Mouse (Mus musculus) v-Abl transformed pro-B cells (cell line): ENCODE measurements around the gene Sez6l.

Source experiments
- in situ Hi-C, 2 experiments: fragments of 400-800 bp; cut with MboI; formaldehyde crosslinking; loops; one replicate each; pipeline ENCODE4 v1.15.1; 2025; ENCODE audit not compliant: unreplicated experiment in 2 of 2

Gene Sez6l

DNA sequence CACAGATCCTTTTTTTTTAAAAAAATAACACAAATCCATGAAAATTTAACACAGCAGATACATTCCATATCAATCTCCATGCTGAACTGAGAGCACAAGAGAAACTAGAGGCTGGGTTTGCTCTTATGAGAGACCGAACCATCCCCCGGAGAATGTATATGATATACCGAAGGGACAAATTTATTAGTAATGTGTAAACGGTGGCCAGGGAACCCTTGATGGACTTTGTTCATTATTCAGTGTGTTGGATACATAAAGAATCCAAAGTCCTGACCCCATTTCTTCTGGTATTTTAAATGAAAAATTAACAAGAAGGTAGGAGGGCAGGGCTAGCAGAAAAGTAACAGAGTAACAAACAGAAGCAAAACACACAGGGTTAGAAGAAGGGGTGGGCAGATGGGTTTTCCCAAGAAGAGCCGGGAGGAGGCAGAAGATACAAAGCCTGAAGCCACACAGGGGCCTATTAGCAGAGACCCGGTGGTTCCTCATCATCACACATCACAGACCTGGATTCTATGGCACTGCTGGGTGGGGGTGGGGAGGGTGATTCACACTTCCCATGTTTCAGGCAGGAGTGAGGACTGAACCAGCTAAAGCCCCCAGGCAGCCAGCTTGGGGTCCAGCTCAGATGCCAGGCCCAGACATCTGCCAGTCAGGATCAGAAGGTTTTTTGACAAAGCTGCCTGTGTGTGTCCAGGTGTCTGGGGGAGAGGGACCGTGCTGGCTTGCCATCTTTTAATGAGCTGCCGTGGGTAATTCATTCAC is 76.9 kb downstream of the Sez6l start:
- in situ Hi-C loops = no loop called here

DNA sequence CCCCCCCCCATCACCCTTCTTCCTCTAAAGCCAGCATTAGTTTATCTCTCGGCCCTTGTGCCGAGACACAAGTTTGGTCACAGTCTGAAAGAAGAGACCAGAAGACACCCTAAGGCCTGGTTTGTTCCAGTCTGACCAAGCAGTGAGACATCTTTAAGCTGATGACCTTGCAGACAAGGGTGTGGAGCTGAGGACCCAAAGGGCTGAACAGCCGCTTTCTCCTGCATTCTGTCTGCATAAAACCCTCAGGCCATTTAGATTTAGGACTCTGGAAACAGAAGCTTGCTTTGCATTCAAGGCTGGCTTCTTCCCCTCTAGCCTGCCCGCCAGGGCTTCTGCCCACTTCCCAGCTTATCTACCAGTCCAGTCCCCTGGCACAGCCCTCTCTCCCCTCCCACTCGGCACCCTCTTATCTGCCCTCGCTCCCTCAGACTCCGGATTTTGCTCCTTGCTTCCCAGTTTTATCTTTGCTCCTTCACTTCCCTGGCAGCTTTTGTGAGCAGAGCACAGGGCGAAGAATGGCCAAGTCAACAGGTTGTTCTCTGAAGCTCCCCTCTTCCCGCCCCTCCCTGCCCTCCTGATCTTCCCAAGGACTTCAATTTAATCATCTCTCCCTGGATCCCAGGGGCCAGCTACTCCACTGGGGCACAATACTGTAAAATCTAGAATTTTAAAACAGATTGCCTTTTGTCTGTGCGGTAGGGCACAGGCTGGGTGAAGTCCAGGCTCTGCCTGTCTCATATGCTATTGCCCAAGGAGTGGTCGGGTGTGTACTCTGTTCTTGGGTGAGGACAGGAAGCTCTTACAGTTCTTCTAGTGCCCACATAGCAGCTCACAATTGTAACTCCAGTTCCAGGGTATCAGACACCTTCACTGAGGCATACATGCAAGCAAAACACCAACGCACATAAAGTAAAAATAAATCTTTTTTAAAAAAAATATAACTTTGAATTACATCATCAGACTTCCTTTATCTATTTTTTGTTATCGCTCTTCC is 77.8 kb downstream of the Sez6l start:
- in situ Hi-C loops = no loop called here

DNA sequence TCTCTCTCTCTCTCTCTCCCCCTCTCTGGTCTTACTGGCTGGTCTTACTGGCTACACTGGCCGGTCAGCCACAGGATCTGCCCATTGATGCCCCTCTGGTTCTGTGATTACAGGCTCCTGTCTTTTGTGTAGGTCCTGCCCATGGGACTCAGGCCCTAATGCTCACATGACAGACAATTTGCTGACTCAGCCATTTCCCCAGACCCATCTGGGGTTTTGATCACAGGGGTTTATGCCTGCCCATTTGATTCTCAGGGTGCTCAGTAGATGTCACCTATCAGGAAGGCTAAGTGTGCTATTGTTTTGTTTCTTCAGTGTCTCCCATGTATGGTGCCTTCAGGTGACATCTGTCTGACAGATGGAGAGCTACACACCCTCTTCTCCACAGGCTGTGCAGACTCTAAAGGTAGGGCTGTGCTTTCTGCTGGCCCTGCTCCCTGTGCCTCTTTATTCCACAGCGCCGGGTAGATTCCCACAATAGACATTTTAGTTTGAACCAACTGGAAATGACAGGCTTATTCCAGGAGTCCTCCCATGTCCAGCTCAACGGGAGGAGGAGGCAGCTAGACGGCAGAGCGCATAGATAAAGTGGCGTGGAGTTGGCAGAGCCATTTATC is 80.1 kb downstream of the Sez6l start:
- in situ Hi-C loops = no loop called here

DNA sequence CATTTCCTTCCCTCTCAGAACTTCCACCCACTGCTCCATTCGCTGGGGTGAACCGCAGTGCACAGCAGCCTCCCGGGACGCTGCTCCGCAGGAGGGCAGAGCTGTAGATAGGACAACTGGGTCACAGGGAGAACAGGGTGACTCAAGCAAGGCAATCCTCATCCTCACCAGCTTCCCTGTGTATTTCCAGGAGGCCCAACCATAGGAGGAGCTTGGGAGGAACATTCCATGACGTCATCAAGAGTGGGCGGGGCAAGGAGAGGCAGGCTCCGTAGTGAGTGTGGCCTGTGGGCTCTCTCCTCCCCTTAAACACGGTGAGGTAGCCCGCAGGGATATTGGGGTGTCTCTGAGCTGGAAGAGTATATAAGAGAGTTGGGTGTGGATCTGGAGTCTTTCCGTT is 83.5 kb downstream of the Sez6l start:
- in situ Hi-C loops = no loop called here

DNA sequence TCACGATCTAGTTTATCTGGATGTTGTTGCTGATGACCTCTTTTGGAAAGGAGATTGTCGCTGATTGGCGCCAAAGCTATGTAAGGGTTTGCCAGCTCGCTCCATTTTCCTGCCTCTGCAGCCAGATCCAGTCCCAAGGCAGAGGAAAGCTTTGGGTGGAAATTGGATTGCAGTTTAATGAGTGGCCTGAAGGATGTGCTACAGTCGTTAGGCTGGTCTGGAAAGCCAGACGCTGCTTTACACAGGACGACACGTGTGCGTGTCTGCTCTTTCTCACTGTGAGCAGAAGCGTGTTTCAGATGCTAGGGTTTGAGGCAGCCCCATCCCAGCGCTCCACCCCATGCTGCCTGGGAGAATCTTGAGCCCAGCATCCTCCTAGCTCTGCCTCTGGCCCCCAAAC is 85.5 kb downstream of the Sez6l start:
- in situ Hi-C loops = no loop called here

DNA sequence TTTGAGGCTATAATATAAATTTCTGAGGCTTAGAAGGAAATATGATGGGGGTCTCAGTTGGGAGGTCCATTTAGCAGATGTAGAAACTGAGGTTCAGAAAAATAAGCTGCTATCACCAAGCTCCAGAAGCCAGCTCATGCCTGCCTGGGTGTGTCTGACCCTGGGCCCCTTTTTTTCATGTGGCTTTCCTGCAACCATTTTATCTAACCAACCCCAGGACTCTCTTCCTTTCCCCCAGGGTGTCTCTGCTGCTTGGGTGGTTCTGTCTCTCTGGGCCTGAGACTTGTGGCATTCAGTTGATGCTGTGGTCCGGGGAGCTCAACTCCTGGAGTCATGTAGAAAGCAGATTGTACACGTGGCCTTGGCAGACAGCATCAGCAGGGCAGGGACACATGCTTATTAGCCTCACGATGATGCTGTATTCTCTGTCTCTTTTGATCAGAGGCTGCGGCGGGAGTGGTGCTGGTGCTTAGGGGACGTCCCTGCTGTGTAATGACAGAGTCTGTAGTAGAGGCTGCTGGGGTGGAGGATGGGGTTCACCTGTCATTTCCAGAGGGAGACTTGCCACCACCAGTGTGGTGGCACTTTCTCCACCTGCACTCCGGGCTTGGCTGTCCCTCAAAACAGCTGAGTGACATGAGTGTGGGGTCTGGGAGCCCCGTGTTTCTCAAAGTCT is 88.7 kb downstream of the Sez6l start:
- in situ Hi-C loops = no loop called here

DNA sequence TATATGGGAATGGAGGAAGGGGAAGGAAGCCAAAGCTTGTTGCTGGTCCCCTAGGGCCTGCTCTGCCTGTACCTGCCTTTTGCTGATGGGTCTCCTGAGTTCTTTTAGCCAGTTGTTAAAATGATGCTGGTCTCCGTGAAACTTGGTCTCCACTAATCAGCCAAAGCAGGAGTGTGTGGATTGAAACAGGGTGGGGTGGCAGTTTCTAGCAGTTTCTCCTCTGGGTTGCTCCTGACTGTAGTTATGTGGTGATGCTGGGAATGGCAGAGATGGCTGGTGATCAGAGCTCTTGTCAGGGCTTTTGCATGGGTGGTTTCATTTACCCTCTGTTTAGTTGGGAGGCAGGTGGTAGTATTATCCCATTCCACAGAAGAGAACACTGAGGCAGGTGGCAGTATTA is 89.5 kb downstream of the Sez6l start:
- in situ Hi-C loops = no loop called here

DNA sequence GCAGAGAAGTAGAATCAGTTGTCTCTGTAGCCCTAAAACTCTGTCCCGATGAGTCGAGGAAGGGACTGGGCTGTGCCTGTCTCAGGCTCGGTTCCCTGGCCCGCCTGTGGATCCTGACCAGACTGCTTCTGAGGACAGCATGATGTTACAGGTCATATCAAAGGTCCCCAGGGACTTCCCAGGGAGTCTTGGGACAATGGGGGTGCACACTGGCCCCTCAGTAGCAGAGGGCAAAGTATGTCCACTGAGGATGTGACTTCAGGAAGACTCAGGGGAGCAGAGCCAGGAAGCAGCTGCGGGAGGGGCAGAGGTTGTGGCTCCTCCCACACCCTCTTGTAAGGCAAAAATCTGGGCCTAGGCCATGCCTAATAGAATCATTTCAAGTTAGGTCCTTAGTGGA is 90.6 kb downstream of the Sez6l start:
- in situ Hi-C loops = no loop called here

DNA sequence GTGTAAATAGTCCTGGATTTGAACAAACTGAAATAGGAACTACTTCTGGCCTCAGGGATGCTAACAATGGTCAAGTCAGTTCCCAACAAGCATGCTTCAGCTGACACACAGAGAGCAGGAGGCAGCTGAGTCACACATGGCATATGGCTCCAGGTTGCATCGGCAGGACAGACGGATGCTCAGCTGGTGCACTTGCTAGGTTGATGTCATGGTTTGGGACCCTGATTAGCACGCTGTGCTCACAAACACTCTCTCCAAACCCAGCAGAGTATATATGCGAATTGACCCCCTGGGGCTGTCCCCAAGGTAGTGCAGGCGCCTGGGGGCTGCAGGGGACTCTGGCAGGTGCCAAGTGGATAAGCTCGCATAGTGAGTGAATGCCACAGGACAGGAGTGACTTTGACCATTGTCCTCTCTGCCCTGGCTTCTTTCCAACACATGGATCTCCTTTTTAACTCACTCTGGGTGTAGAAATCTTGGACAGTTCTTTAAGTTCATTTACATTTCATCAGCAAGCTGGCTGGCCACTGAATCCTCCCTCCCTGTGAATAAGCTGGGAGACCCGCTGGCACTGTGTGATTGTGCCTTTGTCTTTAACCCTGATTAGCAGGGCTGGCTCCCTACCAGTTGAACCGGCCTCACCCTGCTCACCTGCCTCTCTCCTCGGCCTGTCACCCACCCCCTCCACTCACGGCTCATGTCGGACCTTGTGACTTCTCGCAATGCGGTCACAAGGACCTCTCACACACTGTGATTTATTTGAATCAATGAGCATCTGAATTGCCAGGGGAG is 91.9 kb downstream of the Sez6l start:
- in situ Hi-C loops = no loop called here

DNA sequence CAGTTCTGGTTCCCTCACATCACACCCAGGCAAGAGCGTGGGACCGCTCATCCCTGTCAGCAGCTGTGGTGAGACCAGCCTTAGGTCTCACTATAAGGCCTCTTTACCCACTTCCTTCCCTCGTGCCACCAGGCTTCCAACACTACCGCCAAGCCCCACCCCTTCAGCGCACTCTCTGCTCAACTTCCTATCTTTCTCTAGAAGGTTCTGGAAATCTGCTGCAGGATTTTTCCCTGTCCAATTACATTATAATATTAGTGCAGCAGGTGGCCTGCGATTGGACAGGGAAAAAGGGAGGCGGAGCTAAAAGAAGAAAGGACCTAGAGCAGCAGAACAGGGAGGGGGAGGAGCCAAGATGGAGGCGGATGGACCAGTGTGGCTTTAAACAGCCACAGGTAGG is 94.0 kb downstream of the Sez6l start:
- in situ Hi-C loops = no loop called here

DNA sequence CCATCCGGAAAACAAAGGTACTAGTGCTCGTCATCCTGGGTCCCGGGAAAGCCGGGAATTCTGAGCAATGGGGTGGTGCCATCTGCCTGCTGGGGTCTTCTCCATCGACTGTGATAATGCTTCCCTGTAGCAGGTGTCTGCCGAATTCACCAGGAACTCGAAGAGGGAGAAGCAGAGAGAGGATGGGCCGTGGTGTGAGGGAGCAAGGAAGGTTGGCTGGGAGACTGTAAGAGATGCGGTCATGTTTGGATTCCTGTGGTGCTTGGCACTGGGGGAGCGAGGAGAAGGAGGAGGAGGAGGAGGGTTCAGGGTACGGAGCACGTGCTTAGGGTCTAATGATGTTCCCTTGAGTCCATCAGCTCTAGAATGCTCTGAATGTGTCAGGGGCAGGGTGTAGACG is 94.4 kb downstream of the Sez6l start:
- in situ Hi-C loops = no loop called here

DNA sequence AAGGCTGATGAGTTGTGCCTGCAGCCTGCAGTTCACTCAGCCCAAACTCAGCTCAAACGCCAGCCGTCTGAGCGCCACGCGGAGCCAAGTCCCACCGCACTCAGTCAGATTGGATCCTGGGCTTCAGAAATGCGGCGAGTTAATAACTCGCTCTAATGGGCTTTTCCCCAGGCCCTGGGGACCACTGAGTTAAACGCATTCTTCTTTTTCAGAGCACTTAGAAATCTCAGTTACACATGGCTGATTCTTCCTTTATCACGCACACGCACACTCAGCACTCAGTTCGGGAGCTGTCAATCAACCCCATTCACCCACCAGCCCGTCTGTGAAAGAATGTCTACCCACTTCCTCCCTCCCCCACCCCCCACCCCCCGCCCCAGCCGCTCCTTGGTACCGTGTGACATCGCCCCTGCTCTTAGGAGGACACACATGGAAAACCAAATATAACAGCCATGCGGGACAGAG is 95.0 kb downstream of the Sez6l start:
- in situ Hi-C loops = no loop called here

DNA sequence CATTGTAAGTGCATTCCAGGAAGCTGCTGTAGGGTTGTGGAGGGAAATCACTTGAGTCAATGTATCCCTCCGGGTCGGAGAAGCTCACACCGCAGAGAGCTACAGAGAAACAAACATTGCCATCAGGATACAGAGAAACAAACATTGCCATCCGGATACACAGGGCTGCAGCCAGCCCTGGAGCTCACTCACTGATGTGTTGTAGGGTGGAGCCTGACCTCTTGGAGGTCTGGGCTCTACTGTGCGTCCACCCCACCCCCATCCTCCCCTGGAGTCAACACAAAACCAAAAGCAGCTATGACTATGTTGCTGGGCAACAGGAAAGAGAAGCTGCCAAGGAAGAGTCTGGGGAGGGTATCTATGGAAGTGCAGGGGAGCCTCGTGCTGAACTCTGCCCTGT is 103.5 kb downstream of the Sez6l start:
- in situ Hi-C loops = no loop called here

DNA sequence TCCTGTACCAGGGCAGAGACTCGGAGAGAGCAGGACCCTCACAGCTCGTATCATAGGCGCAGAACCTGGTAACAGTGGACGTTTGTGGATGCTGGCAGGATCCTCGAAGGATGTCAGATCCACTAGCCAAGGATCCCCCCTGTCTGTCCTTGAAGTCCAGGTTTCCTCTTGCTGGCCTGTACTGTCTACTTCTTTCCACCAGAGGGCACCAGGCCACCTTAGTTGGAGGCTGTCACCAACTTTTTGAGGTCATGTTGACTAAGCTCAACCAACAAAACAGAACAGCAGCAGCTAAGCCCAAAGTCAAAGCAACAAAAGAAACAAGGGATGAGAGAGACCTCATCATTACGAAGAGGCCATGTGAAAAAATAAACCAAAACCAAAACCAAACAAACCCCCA is 106.8 kb downstream of the Sez6l start:
- in situ Hi-C loops = no loop called here

DNA sequence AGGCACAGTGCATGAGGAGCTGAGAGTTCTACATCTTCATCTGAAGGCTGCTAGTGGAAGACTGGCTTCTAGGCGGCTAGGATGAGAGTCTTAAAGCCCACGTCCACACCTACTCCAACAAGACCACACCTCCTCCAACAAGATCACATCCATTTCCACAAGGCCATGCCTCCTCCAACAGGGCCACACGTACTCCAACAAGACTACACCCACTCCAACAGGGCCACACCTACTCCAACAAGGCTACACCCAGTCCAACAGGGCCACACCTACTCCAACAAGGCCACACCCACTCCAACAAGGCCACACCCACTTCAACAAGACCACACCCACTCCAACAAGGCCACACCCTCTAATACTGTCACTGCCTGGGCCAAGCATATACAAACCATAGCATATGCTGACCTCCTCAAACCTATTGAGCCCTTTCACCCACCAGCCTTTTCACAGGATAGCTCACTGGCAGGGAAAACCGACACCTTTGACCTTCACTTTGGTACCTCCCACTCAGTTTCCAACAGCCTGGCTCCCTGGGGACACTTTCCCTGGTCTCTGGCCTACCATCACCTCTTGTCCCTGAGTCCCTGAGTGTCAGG is 107.9 kb downstream of the Sez6l start:
- in situ Hi-C loops = no loop called here

DNA sequence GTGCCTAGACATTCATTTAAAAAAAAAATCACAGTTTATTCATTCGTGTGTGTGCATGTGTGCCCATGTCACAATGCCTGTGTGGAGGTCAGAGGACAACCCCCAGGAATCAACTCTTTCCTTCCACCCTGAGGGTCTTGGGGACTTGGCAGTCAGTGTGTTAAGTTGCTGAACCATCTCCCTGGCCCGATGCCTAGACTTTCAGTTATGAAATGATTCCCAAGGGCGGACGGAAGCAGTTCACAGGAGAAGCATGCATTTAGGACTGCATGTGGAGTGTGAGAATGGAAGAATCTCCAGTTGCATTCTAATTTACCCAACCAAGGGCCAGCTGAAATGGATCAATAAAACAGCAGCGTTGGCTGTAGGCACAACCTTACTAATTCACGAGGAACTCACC is 110.7 kb downstream of the Sez6l start:
- in situ Hi-C loops = no loop called here

DNA sequence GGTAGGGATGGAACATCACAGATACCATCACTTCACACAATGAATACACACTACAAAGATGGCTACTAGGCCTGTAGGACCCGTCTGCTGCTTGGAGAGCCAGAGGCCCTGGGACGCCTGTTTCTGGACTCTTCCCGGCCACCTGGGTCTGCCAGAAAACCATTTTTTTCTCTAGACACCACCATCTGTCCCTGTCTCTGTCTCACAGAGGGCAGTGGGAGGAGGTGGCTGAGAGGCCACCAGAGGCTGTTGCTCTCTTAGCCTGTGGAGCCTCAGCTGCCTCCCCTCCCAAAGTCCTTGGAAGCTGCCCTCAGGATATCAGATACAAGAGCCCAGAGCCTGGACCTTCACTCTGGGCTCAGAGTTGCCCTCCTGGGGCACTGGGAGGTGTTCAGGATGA is 117.1 kb downstream of the Sez6l start:
- in situ Hi-C loops = no loop called here

DNA sequence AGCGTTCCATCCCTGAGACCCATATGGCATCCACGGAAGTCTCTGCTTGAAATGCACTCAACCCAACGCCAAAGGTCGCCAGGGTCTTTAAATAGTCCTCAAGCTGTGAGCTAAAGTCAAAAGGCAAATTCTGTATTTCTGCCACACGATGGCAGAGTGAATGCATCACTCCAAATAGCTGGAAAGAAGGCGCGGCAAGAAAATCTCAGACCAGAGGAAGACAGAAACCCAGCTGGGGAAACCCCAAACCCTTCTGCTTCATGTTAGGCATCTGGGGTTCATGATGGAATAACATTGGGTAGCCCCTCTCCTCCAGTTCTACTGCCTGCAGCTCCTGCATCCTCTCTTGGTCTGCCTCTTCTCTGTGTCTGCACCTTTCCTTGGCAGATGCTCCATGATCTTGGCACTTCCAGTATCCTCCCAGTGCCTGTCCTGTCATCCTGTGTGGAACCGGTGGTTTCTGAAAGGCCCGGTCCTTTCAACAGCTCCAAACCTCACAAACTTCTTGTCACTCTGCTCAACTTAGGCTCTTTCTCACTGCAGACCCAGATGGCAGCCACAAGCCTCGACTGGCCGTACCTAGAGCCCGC is 121.9 kb downstream of the Sez6l start:
- in situ Hi-C loops = no loop called here

DNA sequence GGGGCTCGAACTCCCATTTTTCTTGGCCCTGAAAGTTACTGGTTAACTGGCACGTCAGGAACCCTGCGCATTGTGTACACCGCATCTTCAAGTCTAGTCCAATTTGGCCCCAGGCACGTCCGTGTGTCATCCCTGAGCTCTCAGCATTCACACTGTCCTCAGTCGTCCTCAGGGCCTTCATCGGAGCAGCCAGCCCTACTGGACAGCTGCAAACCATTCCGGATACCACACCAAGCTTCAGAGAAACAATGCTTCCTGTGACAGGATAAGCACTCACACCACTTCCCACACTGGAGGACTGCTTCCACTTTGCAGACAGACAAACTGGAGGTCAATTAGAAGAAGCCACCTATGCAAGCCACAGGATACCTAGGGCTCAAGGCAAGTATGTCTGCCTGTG is 123.9 kb downstream of the Sez6l start:
- in situ Hi-C loops = no loop called here
